In the genomic region with DNA sequence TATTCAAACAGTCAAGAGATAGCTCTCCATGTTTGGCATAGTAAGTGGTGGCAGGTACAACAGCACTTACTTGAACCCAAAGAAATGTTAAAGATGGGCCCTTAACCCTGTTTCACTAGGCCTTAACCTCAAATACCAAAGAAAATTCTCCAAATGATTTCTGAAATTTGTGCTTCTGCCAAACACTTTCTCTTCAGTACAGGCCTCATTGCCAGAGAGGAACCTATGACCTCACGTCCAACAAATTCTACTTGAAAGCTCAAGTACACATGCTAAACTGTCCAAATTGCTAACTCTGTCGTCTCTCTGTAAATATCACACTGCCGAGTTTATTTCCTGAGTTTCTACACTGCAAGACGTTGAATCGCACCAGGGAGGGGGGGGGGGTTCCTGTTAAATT, we compare ENCODE assay signal across 8 mouse cellular contexts. TPM values are rescaled to one million over a fixed set of nuclear protein-coding genes. Genes with fewer than 3 reads are reported as not detected.
DNase-seq lines count a peak whose midpoint lies in the region; ATAC-seq lines count a peak whose summit lies in the region.

No protein-coding gene starts in this region.

- peak overlapping the region; percentile 93 for H3K4me3 ChIP-seq in megakaryocyte, embryonic 14.5 days (replicated peaks)
- H3K4me3 ChIP-seq in embryonic facial prominence, embryonic 11.5 days (ENCODE audit: low read depth, low read length): peak overlapping the region; percentile 59
- H3K4me3 ChIP-seq in midbrain, embryonic 11.5 days (ENCODE audit: low read depth, low read length): peak overlapping the region; percentile 56

- H3K27me3 ChIP-seq in megakaryocyte, embryonic 14.5 days (replicated peaks): peaks cover 6% of the 10 kb centered on the region
- no peaks in the 10 kb centered on the region; the same call in 1 of the 2 replicates for H3K27me3 ChIP-seq in embryonic facial prominence, embryonic 11.5 days (ENCODE audit: control insufficient read depth, insufficient read depth, low read length)
- peaks cover 3% of the 10 kb centered on the region; the same call in 1 of the 2 replicates for H3K27me3 ChIP-seq in midbrain, embryonic 11.5 days (ENCODE audit: control insufficient read depth, insufficient read depth, low read length)

- H3K4me2 ChIP-seq in embryonic facial prominence, embryonic 11.5 days (ENCODE audit: low read depth, low read length): peak overlapping the region; percentile 34
- peak overlapping the region; percentile 43 for H3K4me2 ChIP-seq in midbrain, embryonic 11.5 days

- H3K9me3 ChIP-seq in megakaryocyte, embryonic 14.5 days: no peaks in the 10 kb centered on the region
- H3K9me3 ChIP-seq in embryonic facial prominence, embryonic 11.5 days (replicated peaks; ENCODE audit: control insufficient read depth, low read length): no peaks in the 10 kb centered on the region
- no peaks in the 10 kb centered on the region for H3K9me3 ChIP-seq in midbrain, embryonic 11.5 days (ENCODE audit: control insufficient read depth, low read length)

- H3K4me1 ChIP-seq in megakaryocyte, embryonic 14.5 days: peaks cover 9% of the 10 kb centered on the region; the same call in 1 of the 2 replicates
- H3K4me1 ChIP-seq in embryonic facial prominence, embryonic 11.5 days (ENCODE audit: control insufficient read depth, insufficient read depth, low read length): no peaks in the 10 kb centered on the region
- peaks cover 3% of the 10 kb centered on the region; the same call in 1 of the 2 replicates for H3K4me1 ChIP-seq in midbrain, embryonic 11.5 days (ENCODE audit: control insufficient read depth, insufficient read depth, low read length)

- H3K9ac ChIP-seq in embryonic facial prominence, embryonic 11.5 days (replicated peaks; ENCODE audit: low read length): no peak overlapping the region
- H3K9ac ChIP-seq in midbrain, embryonic 11.5 days (ENCODE audit: low read length): peak overlapping the region; percentile 40; the same call in 1 of the 2 replicates

- DNase-seq in embryonic facial prominence, embryonic 11.5 days (ENCODE audit: low spot score): peak; percentile 2
- DNase-seq in induced T-regulatory cell, adult 2 months (ENCODE audit: low read depth): peak; percentile 47
- DNase-seq in midbrain, embryonic 11.5 days (ENCODE audit: low spot score, missing footprints): no peak
- no peak for DNase-seq in urinary bladder, postnatal 14 days (ENCODE audit: low spot score)
- DNase-seq in cerebellum, adult 18-20 months: no peak
- DNase-seq in spleen, adult 12 weeks (ENCODE audit: low spot score): no peak

- H3K27ac ChIP-seq in embryonic facial prominence, embryonic 11.5 days (replicated peaks; ENCODE audit: low read depth, low read length): no peak overlapping the region
- H3K27ac ChIP-seq in midbrain, embryonic 11.5 days (ENCODE audit: low read depth, low read length): no peak overlapping the region

- WGBS in embryonic facial prominence, embryonic 11.5 days: 23% methylated on average over 4 of the region's 5 CpGs
- 37% methylated on average over 5 of the region's 5 CpGs for WGBS in midbrain, embryonic 11.5 days

- H3K36me3 ChIP-seq in megakaryocyte, embryonic 14.5 days (replicated peaks; ENCODE audit: low read length): peaks cover 2% of the 10 kb centered on the region
- no peaks in the 10 kb centered on the region for H3K36me3 ChIP-seq in embryonic facial prominence, embryonic 11.5 days (replicated peaks; ENCODE audit: control insufficient read depth, insufficient read depth, low read depth, low read length)
- H3K36me3 ChIP-seq in midbrain, embryonic 11.5 days (ENCODE audit: control insufficient read depth, insufficient read depth, low read length): no peaks in the 10 kb centered on the region

- no peak for ATAC-seq in megakaryocyte, adult 5-6 weeks (ENCODE audit: poor library complexity, severe bottlenecking)
- ATAC-seq in embryonic facial prominence, embryonic 11.5 days (replicated peaks; ENCODE audit: insufficient number of reproducible peaks, low FRiP score, low TSS enrichment, low read depth): no peak
- ATAC-seq in midbrain, embryonic 11.5 days (ENCODE audit: low FRiP score): no peak

RNA-seq across cellular contexts. Expression of a gene that starts 1.0 kb away (rescaled TPM):
- polyA plus RNA-seq in megakaryocyte, embryonic 14.5 days (2012; ENCODE audit: insufficient read depth, low replicate concordance): 0.46 and 3.3 TPM in 2 replicates
- total RNA-seq in megakaryocyte, adult 5-6 weeks (2015): 3.0 and 3.1 TPM in 2 replicates
- total RNA-seq in megakaryocyte, adult 5-6 weeks (2017): 0.62 and 1.2 TPM in 2 replicates
- polyA plus RNA-seq in embryonic facial prominence, embryonic 11.5 days (2014; fragmentation: Nextera tagmentation; extraction: Ambion mirVana): 6.2 and 7.0 TPM in 2 replicates
- 5.3 and 6.7 TPM in 2 replicates for polyA plus RNA-seq in midbrain, embryonic 11.5 days (2014; fragmentation: Nextera tagmentation; extraction: Ambion mirVana)

RNA-seq across cellular contexts. Expression of a gene that starts 43.5 kb away (rescaled TPM):
- polyA plus RNA-seq in megakaryocyte, embryonic 14.5 days (2012; ENCODE audit: insufficient read depth, low replicate concordance): not detected in 2 replicates
- total RNA-seq in megakaryocyte, adult 5-6 weeks (2015): 0.22 TPM in 1 of 2 replicates, not detected in the other
- 0.26 TPM in 1 of 2 replicates, not detected in the other for total RNA-seq in megakaryocyte, adult 5-6 weeks (2017)
- polyA plus RNA-seq in embryonic facial prominence, embryonic 11.5 days (2014; fragmentation: Nextera tagmentation; extraction: Ambion mirVana): 0.97 and 1.3 TPM in 2 replicates
- polyA plus RNA-seq in midbrain, embryonic 11.5 days (2014; fragmentation: Nextera tagmentation; extraction: Ambion mirVana): 0.45 and 0.80 TPM in 2 replicates

Comparison
In these comparisons a context has a peak if more than half of its experiments do, and no peak if none do; other contexts are left out.
1. DNase-seq: peak in embryonic facial prominence, embryonic 11.5 days (single experiment) and induced T-regulatory cell, adult 2 months (single experiment); none in midbrain, embryonic 11.5 days (single experiment), urinary bladder, postnatal 14 days (single experiment), cerebellum, adult 18-20 months (0 of 2) and spleen, adult 12 weeks (single experiment).
2. Peak in every context shown above with its lines, with median percentiles within 50 percentile points of each other: H3K4me3 ChIP-seq.